Mouse (Mus musculus): Measurements from ENCODE around the gene Ccdc85c. TPM values are rescaled to one million over a fixed set of nuclear protein-coding genes. Genes with fewer than 3 reads are reported as not detected.

Ccdc85c gene
- polyA plus RNA-seq, 1 experiment, result 40.8 TPM

- no peak overlapping the region for H3K27ac ChIP-seq (ENCODE audit: insufficient read depth, low read length)
- no peak for TF ChIP-seq POLR2A (IDR thresholded peaks at IDR 0.05; ENCODE audit: extremely low read depth, insufficient read depth, low read length)
- no peak for TF ChIP-seq CTCF (IDR thresholded peaks at IDR 0.05; ENCODE audit: extremely low read depth, insufficient read depth, low read length)
- no peak overlapping the region for H3K4me3 ChIP-seq (ENCODE audit: insufficient read depth, low read length)
These were observed 115.4 kb downstream of the Ccdc85c start for GRCm38 (mm10) chr12:108159863-108160262.

More at GRCm38 (mm10) chr12:108159863-108160262, 115.4 kb downstream of the Ccdc85c start:
- no peaks in the 10 kb centered on the region for H3K4me1 ChIP-seq (ENCODE audit: control insufficient read depth, insufficient read depth, low read length)

Other genes starting within 250 kb of the Ccdc85c start
- gene Setd3, start 96.1 kb downstream of the Ccdc85c start, polyA plus RNA-seq (2012; rRNA removed), result 107 and 110 TPM in 2 replicates
- gene Ccnk, start 95.8 kb downstream of the Ccdc85c start, polyA plus RNA-seq (2012; rRNA removed), result 24.0 and 24.8 TPM in 2 replicates
- 9.8 and 10.6 TPM in 2 replicates for gene Hhipl1, start 30.8 kb upstream of the Ccdc85c start, polyA plus RNA-seq (2012; rRNA removed)
- gene Cyp46a1, start 59.0 kb upstream of the Ccdc85c start, polyA plus RNA-seq (2012; rRNA removed), result 463 and 465 TPM in 2 replicates
- 76.5 and 76.6 TPM in 2 replicates for gene Eml1, start 95.5 kb upstream of the Ccdc85c start, polyA plus RNA-seq (2012; rRNA removed)